Mouse (Mus musculus) testis, adult 2 months (tissue): ENCODE measurements at regions not wholly inside any gene's neighbourhood (a gene's known extent, or its start where the extent isn't known, plus 50 kb on each side); places are given as distances from the start of the nearest gene placed in this dataset.
A peak's percentile ranks its signal among the peaks of the same experiment; 100 is the strongest.

ENCODE experiments used
- H3K27ac ChIP-seq: fragments of 200-500 bp; 2 replicates; pipeline ENCODE4 v1.5.1; 2012; ENCODE audit warnings: low read depth, low read length; ENCODE audit not compliant: control insufficient read depth, insufficient read depth
- H3K27me3 ChIP-seq: fragments of 200-500 bp; 2 replicates; pipeline ENCODE4 v1.6.1; 2012; ENCODE audit warnings: mild to moderate bottlenecking, low read length, moderate library complexity; ENCODE audit not compliant: control insufficient read depth, insufficient read depth
- H3K36me3 ChIP-seq: fragments of 200-500 bp; 2 replicates; pipeline ENCODE4 v1.6.1; 2012; ENCODE audit warnings: mild to moderate bottlenecking, low read length; ENCODE audit not compliant: control insufficient read depth, insufficient read depth
- H3K4me1 ChIP-seq: fragments of 200-500 bp; 2 replicates; pipeline ENCODE4 v1.6.1; 2012; ENCODE audit warnings: low read length; ENCODE audit not compliant: control insufficient read depth, insufficient read depth
- H3K4me3 ChIP-seq: fragments of 200-500 bp; 2 replicates; pipeline ENCODE4 v1.5.1; 2012; ENCODE audit warnings: low read depth, mild to moderate bottlenecking, low read length, moderate library complexity, mixed read lengths; ENCODE audit not compliant: control insufficient read depth
- CTCF ChIP-seq: fragments of 200-500 bp; IDR thresholded peaks from 2 replicates; pipeline ENCODE4 v1.5.1; 2012; ENCODE audit warnings: low read depth, mild to moderate bottlenecking, inconsistent platforms, low read length, moderate library complexity; ENCODE audit not compliant: control insufficient read depth, insufficient read depth, insufficient replicate concordance
- POLR2A ChIP-seq: fragments of 200-500 bp; IDR thresholded peaks from 2 replicates; pipeline ENCODE4 v1.6.1; 2012; ENCODE audit warnings: low read depth, mild to moderate bottlenecking, inconsistent platforms, low read length, moderate library complexity; ENCODE audit not compliant: control insufficient read depth

DNA sequence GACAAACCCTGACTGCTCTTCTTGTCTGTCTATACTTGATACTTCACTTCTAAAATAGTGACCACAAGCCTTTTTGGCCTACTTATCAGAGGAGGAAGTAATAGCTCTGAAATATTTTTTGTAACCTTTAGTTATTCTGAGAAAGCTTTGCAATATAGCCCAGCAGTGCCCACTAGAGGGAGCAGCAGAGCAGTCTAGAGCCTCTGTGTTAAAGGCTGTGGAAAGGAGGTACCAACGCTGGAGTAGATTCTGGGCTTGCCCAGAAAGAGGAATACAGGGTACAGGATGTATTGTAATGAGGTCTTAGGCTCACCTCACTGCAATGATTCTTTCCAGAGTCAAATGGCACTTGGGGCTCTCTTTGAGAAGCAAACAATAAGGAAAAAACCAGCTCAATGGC is 151.1 kb downstream of the Dmrta2 start:
- no peaks in the 10 kb centered on the region for H3K27me3 ChIP-seq
- no peak overlapping the region for H3K4me3 ChIP-seq
- no peaks in the 10 kb centered on the region for H3K36me3 ChIP-seq
- TF ChIP-seq CTCF (peak; percentile 9; the same call in 1 of the 2 replicates), POLR2A (no peak)
- no peaks in the 10 kb centered on the region for H3K4me1 ChIP-seq
- no peak overlapping the region for H3K27ac ChIP-seq

DNA sequence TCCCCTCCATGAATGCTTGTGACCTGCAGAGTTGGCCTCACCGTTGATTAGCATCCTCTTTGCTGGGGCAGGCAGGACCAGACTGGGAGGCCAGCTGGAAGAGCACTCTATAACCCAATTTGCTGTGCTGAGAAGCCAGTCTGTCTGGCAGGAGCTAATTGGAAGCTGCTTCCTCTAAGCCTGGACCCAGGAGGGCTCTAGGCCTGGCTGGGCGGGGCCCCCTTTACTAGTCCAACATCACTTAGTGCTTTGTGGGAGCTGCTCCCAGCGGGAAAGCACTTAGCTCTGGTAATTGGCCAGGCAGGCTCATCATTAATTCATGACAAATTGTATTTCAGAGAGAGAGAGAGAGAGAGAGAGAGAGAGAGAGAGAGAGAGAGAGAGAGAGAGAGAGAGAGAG is 151.7 kb downstream of the Dmrta2 start:
- TF ChIP-seq POLR2A = no peak
- TF ChIP-seq CTCF = no peak
- Histone ChIP-seq H3K4me1 (no peaks in the 10 kb centered on the region), H3K27me3 (no peaks in the 10 kb centered on the region), H3K27ac (no peak overlapping the region), H3K36me3 (no peaks in the 10 kb centered on the region), H3K4me3 (no peak overlapping the region)

- Histone ChIP-seq H3K36me3 (no peaks in the 10 kb centered on the region), H3K27me3 (no peaks in the 10 kb centered on the region), H3K4me1 (no peaks in the 10 kb centered on the region), H3K27ac (no peak overlapping the region), H3K4me3 (no peak overlapping the region)
- TF ChIP-seq POLR2A (no peak), CTCF (no peak)
Observed at GRCm38 (mm10) chr4:110132061-110132460, 154.2 kb downstream of the Dmrta2 start.

DNA sequence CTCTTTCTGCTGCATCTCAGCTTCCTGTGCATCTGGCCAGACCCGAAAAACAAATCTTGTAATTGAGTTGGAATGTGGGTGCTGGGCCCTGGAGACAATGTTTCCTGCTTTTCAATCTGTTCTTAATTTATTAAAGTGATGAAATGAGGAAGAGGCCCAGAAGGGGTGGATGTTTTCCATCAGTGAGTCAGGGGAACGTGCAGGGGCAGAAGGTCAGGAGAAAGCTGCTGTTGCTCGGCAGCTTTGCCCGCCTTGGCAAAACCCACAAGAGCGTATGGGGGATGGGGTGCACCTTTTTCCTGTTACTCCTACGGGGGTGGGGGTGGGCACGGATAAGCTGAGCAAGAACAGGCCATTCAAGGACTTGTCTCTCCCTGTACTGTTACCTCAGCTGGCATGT is 156.2 kb downstream of the Dmrta2 start:
- Histone ChIP-seq H3K4me1 (no peaks in the 10 kb centered on the region), H3K27ac (no peak overlapping the region), H3K36me3 (no peaks in the 10 kb centered on the region), H3K4me3 (no peak overlapping the region), H3K27me3 (no peaks in the 10 kb centered on the region)
- no peak for TF ChIP-seq CTCF
- no peak for TF ChIP-seq POLR2A

DNA sequence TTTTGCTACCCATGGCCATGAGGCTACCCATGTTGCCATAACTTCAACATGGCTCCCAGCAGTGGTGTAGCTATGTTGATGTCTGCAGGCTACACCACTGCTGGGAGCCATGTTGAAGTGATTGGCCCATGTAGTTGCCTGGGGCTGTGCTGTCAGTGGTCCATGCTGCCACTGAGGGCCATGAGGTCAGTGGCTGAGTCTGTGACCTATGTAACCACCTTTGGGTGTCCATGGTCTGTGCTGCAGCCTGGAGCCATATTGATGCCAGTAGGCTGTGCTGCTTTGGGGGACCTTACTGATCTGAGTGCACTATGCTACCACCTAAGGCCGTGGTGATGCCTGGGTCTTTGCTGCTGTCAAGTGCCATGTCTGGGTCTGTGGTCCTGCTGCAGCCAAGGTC is 167.4 kb downstream of the Dmrta2 start:
- no peaks in the 10 kb centered on the region for H3K36me3 ChIP-seq
- no peak overlapping the region for H3K27ac ChIP-seq
- no peaks in the 10 kb centered on the region for H3K27me3 ChIP-seq
- no peak overlapping the region for H3K4me3 ChIP-seq
- H3K4me1 ChIP-seq = no peaks in the 10 kb centered on the region
- TF ChIP-seq POLR2A (no peak), CTCF (no peak)

GRCm38 (mm10) chr4:110152103-110152946 is 174.5 kb downstream of the Dmrta2 start:
- H3K4me3 ChIP-seq = peak overlapping the region; percentile 20
- H3K27ac ChIP-seq = no peak overlapping the region

More at GRCm38 (mm10) chr4:110152103-110152946, 174.5 kb downstream of the Dmrta2 start:
- TF ChIP-seq CTCF (no peak), POLR2A (no peak)
- Histone ChIP-seq H3K4me1 (peaks cover 6% of the 10 kb centered on the region), H3K36me3 (no peaks in the 10 kb centered on the region), H3K27me3 (no peaks in the 10 kb centered on the region)
